Mouse (Mus musculus) heart, postnatal 10 days (tissue): ENCODE measurements around the gene Slc35a3. TPM values are rescaled to one million over a fixed set of nuclear protein-coding genes. Genes with fewer than 3 reads are reported as not detected.
"Not testable (repeated sequence)": the region's sequence is repeated elsewhere in the genome, so short reads cannot be mapped to it uniquely, and the experiment has no call there.

ENCODE experiments used
- DNase-seq, 2 experiments: peaks; one replicate each; pipeline ENCODE4 v3.0.0; 2021
- intact Hi-C: fragments of 180-260 bp; cut with DNase I; formaldehyde crosslinking; loops from one replicate; pipeline ENCODE4 v1.15.1; 2025
- total RNA-seq, 2 experiments: library from RNA; stranded (reverse); gene quantifications; 2 replicates each; pipeline ENCODE4 v1.2.3; 2021

Slc35a3 gene
- 10 to 100 TPM; 19.3 to 21.9 TPM for total RNA-seq

- no peak for DNase-seq
- intact Hi-C loops: no loop called here
These were observed at the start of gene Slc35a3 for GRCm38 (mm10) chr3:116712436-116712881. Gene Slc35a3, minus strand, starts transcription at chr3:116712831.

GRCm38 (mm10) chr3:116752818-116753217 is 40.2 kb upstream of the Slc35a3 start:
- no peak for DNase-seq
- intact Hi-C loops: no loop called here

- peak; percentile 56 to 61 for DNase-seq
- intact Hi-C loops: loop anchor here (2.0 kb wide), 1 partner anchor 243 kb away; the partner anchor contains the start of gene Rtca
These were observed 38.7 kb upstream of the Slc35a3 start for GRCm38 (mm10) chr3:116751191-116751860.

GRCm38 (mm10) chr3:116748391-116749170 is 36.0 kb upstream of the Slc35a3 start:
- peak; percentile 36 to 67 for DNase-seq
- intact Hi-C loops: loop anchor here (2.0 to 5.0 kb wide), 2 partner anchors 154 to 416 kb away; partner anchors contain the start of gene Sass6

GRCm38 (mm10) chr3:116747648-116748047 is 35.0 kb upstream of the Slc35a3 start:
- intact Hi-C loops: loop anchor here (2.0 to 5.0 kb wide), 2 partner anchors 153 to 415 kb away; partner anchors contain the start of gene Sass6
- not testable (repeated sequence) for DNase-seq

- DNase-seq: no peak
- intact Hi-C loops: no loop called here
These were observed 28.3 kb upstream of the Slc35a3 start for GRCm38 (mm10) chr3:116740963-116741362.

GRCm38 (mm10) chr3:116740106-116740505 is 27.5 kb upstream of the Slc35a3 start:
- DNase-seq: no peak
- intact Hi-C loops: no loop called here

GRCm38 (mm10) chr3:116737326-116737731 is 24.7 kb upstream of the Slc35a3 start:
- intact Hi-C loops: no loop called here
- DNase-seq: no peak

- DNase-seq: no peak
- intact Hi-C loops: no loop called here
These were observed 17.0 kb upstream of the Slc35a3 start for GRCm38 (mm10) chr3:116729483-116730174.

GRCm38 (mm10) chr3:116726807-116727206 is 14.2 kb upstream of the Slc35a3 start:
- DNase-seq: peak; percentile 49 to 57
- intact Hi-C loops: no loop called here

GRCm38 (mm10) chr3:116723496-116724481 is 11.2 kb upstream of the Slc35a3 start:
- intact Hi-C loops: no loop called here
- no peak for DNase-seq

GRCm38 (mm10) chr3:116722980-116723379 is 10.3 kb upstream of the Slc35a3 start:
- intact Hi-C loops: no loop called here

GRCm38 (mm10) chr3:116718951-116719350 is 6.3 kb upstream of the Slc35a3 start:
- DNase-seq: no peak
- intact Hi-C loops: no loop called here

More at GRCm38 (mm10) chr3:116722980-116723379, 10.3 kb upstream of the Slc35a3 start:
- no peak for DNase-seq

GRCm38 (mm10) chr3:116713031-116713430 is 400 bp upstream of the Slc35a3 start:
- intact Hi-C loops: no loop called here

GRCm38 (mm10) chr3:116711624-116712435 is 801 bp downstream of the Slc35a3 start:
- intact Hi-C loops: loop anchor here (2.0 kb wide), 1 partner anchor 47 kb away; no protein-coding TSS in a partner anchor

More at GRCm38 (mm10) chr3:116713031-116713430, 400 bp upstream of the Slc35a3 start:
- DNase-seq: no peak

GRCm38 (mm10) chr3:116710941-116711340 is 1.7 kb downstream of the Slc35a3 start:
- intact Hi-C loops: loop anchor here (2.0 kb wide), 1 partner anchor 46 kb away; no protein-coding TSS in a partner anchor
- DNase-seq: no peak

More at GRCm38 (mm10) chr3:116711624-116712435, 801 bp downstream of the Slc35a3 start:
- DNase-seq: peak; percentile 90 to 91

GRCm38 (mm10) chr3:116705637-116706204 is 6.9 kb downstream of the Slc35a3 start:
- intact Hi-C loops: no loop called here
- DNase-seq: no peak

- DNase-seq: no peak
- intact Hi-C loops: no loop called here
These were observed 8.8 kb downstream of the Slc35a3 start for GRCm38 (mm10) chr3:116703835-116704234.
